Mouse (Mus musculus) testis, postnatal 10 days (tissue): ENCODE results near the gene Ovol2.

Experiments
- DNase-seq: peaks from one replicate; pipeline ENCODE4 v3.0.0; 2021; ENCODE audit warnings: low spot score

The Ovol2 gene

GRCm38 (mm10) chr2:144267004-144267730, 64.8 kb downstream of the Ovol2 start:
- DNase-seq = no peak

DNA sequence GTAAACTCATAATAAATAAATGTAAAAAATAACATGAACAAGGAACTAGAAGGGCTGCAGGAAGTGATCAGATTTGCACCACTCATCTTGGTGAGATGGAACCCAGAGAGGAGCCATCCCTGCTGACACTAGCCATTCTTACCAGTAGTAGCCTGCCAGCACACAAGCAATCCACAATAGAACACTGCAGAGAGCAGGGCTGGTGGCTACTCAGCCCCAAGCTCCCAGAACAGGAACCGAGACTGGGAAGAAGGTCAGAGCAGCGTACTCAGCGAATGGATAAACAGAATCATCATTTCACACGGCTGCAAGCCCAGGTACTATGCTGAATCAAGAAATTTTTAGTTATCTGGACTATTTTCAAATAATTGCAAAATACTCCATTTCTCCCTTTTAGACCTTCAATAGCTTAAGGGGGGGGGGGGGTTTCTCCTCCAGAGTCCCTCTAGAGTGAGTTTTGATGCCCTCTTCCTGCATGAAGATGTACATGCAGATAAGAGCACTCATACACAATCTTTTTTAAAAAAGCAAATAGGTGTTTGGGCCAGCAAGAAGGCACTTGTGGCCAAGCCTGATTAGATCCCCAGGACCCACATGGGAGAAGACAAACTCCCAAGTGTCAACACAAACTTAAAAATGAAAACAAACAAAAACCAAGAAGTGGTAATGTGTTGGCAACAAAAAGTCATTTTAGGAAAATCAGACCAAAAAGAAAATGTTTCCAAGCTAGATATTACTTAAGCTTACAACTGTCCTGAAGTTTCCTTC, 65.8 kb downstream of the Ovol2 start:
- no peak for DNase-seq

GRCm38 (mm10) chr2:144265120-144265488, 66.8 kb downstream of the Ovol2 start:
- no peak for DNase-seq

- no peak for DNase-seq
These were observed 67.4 kb downstream of the Ovol2 start for GRCm38 (mm10) chr2:144264398-144265119.

DNA sequence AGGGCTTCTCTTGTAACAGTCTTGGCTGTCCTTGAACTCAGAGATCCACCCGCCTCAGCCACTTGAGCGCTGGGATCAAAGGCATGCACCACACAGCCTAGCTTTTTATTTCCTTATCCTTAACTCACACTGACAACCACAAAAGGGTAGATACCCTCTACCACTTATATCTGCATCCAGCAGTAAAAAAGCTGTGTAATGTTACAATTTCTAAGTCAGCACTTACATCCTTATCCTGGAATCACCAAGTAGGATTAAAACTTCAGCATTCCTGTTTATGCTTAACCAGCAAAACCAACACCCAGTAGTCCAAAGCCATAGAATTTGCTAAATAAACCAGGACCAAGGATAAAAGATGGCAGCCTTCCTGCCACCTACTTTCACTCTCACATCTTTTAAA, 69.1 kb downstream of the Ovol2 start:
- no peak for DNase-seq
